Mouse (Mus musculus) midbrain, postnatal 0 days (tissue): ENCODE data around the gene Erbb2. TPM values are rescaled to one million over a fixed set of nuclear protein-coding genes. Genes with fewer than 3 reads are reported as not detected.

ENCODE experiments used
- ATAC-seq: fragments of 200-750 bp; cut with Nextera tagmentation; 2 replicates; pipeline ENCODE4 v1.8.0; 2017; ENCODE audit warnings: moderate number of reproducible peaks, mild to moderate bottlenecking, moderate TSS enrichment, moderate library complexity; ENCODE audit not compliant: low FRiP score
- DNase-seq: peaks from one replicate; pipeline ENCODE4 v3.0.0-alpha.2; 2015; ENCODE audit warnings: low spot score
- H3K27ac ChIP-seq: fragments of 300-500 bp; sonication (generic); 2 replicates; pipeline ENCODE4 v1.5.1; 2014; ENCODE audit warnings: low read depth, mild to moderate bottlenecking, low read length, mixed read lengths
- H3K27me3 ChIP-seq: fragments of 300-500 bp; sonication (generic); 2 replicates; pipeline ENCODE4 v1.6.1; 2014; ENCODE audit warnings: low read length, control low read depth, mixed read lengths; ENCODE audit not compliant: insufficient read depth
- H3K36me3 ChIP-seq: fragments of 300-500 bp; sonication (generic); 2 replicates; pipeline ENCODE4 v1.6.1; 2014; ENCODE audit warnings: low read length, control low read depth, mixed read lengths; ENCODE audit not compliant: insufficient read depth
- H3K4me1 ChIP-seq: fragments of 300-500 bp; sonication (generic); 2 replicates; pipeline ENCODE4 v1.6.1; 2014; ENCODE audit warnings: mild to moderate bottlenecking, control low read depth, antibody characterized with exemption, low read length, mixed read lengths; ENCODE audit not compliant: insufficient read depth
- H3K4me2 ChIP-seq: fragments of 300-500 bp; sonication (generic); 2 replicates; pipeline ENCODE4 v1.6.1; 2014; ENCODE audit warnings: low read depth, mild to moderate bottlenecking, low read length, mixed read lengths; ENCODE audit not compliant: poor library complexity, severe bottlenecking
- H3K4me3 ChIP-seq: fragments of 300-500 bp; sonication (generic); 2 replicates; pipeline ENCODE4 v1.5.1; 2014; ENCODE audit warnings: low read depth, mild to moderate bottlenecking, low read length, moderate library complexity
- H3K9ac ChIP-seq: fragments of 300-500 bp; sonication (generic); replicated peaks from 2 replicates; pipeline ENCODE4 v1.6.1; 2014; ENCODE audit warnings: mild to moderate bottlenecking, low read length, moderate library complexity, mixed read lengths; ENCODE audit not compliant: poor library complexity, severe bottlenecking
- H3K9me3 ChIP-seq: fragments of 300-500 bp; sonication (generic); 2 replicates; pipeline ENCODE4 v1.6.1; 2016; ENCODE audit warnings: low read length, control low read depth
- CTCF ChIP-seq: IDR thresholded peaks from 2 replicates; pipeline ENCODE4 v1.5.1; 2016; ENCODE audit warnings: antibody characterized with exemption, mild to moderate bottlenecking
- WGBS: fragments of 180-500 bp; shearing (Covaris S2); extraction: QIAGEN DNeasy Blood & Tissue Kit; methylation state at CpG from one replicate; pipeline ENCODE4 v1.1.7; 2014; 5-methylcytosine and 5-hydroxymethylcytosine counted together
- polyA plus RNA-seq: library from polyadenylated mRNA; unstranded; fragments of >200 nt; fragmentation: Nextera tagmentation; extraction: Ambion mirVana; gene quantifications from 2 replicates; pipeline ENCODE4 v1.2.1, GENCODE M21; 2015
- total RNA-seq: library from RNA; depleted of rRNA; stranded (reverse); fragments of >200 nt; gene quantifications from 2 replicates; pipeline ENCODE4 v1.2.3, GENCODE M21; 2014

Erbb2 gene
- total and polyA plus RNA-seq, 2 experiments from 2014 or later: 3.9 to 9.4 TPM

GRCm38 (mm10) chr11:98406621-98407020 is 5.6 kb upstream of the Erbb2 start:
- Histone ChIP-seq H3K27me3 (peaks cover 9% of the 10 kb centered on the region), H3K4me3 (no peak overlapping the region), H3K4me2 (no peak overlapping the region), H3K27ac (no peak overlapping the region), H3K4me1 (no peaks in the 10 kb centered on the region), H3K9me3 (no peaks in the 10 kb centered on the region), H3K9ac (no peak overlapping the region), H3K36me3 (no peaks in the 10 kb centered on the region)
- no peak for ATAC-seq
- no peak for DNase-seq
- no peak for TF ChIP-seq CTCF
- 67% methylated on average over 6 of the region's 6 CpGs for WGBS

- peaks cover 6% of the 10 kb centered on the region; the same call in 1 of the 2 replicates for H3K4me1 ChIP-seq
- no peak overlapping the region for H3K4me2 ChIP-seq
- no peak overlapping the region for H3K9ac ChIP-seq
- H3K27me3 ChIP-seq: peaks cover 24% of the 10 kb centered on the region
- DNase-seq (no peak), ATAC-seq (no peak)
- no peak for TF ChIP-seq CTCF
- H3K36me3 ChIP-seq: no peaks in the 10 kb centered on the region
- WGBS: 47% methylated on average over 8 of the region's 8 CpGs
- no peak overlapping the region for H3K4me3 ChIP-seq
- no peak overlapping the region for H3K27ac ChIP-seq
- no peaks in the 10 kb centered on the region for H3K9me3 ChIP-seq
Observed at GRCm38 (mm10) chr11:98408872-98409271, 3.4 kb upstream of the Erbb2 start.

GRCm38 (mm10) chr11:98409341-98409822 is 2.9 kb upstream of the Erbb2 start:
- H3K36me3 ChIP-seq: no peaks in the 10 kb centered on the region
- H3K4me1 ChIP-seq: peaks cover 6% of the 10 kb centered on the region; the same call in 1 of the 2 replicates
- H3K9me3 ChIP-seq: no peaks in the 10 kb centered on the region
- DNase-seq (peak; percentile 38), ATAC-seq (no peak)
- no peak overlapping the region for H3K4me3 ChIP-seq
- 4% methylated on average over 8 of the region's 10 CpGs for WGBS
- no peak overlapping the region for H3K27ac ChIP-seq
- no peak overlapping the region for H3K4me2 ChIP-seq
- no peak for TF ChIP-seq CTCF
- H3K27me3 ChIP-seq: peaks cover 24% of the 10 kb centered on the region
- H3K9ac ChIP-seq: no peak overlapping the region

- Histone ChIP-seq H3K4me3 (peak overlapping the region; percentile 55), H3K4me2 (peak overlapping the region; percentile 97), H3K27ac (peak overlapping the region; percentile 72; the same call in 1 of the 2 replicates), H3K9me3 (no peaks in the 10 kb centered on the region), H3K36me3 (no peaks in the 10 kb centered on the region), H3K27me3 (peaks cover 24% of the 10 kb centered on the region), H3K9ac (peak overlapping the region; percentile 63), H3K4me1 (peaks cover 6% of the 10 kb centered on the region; the same call in 1 of the 2 replicates)
- no peak for TF ChIP-seq CTCF
- DNase-seq: peak; percentile 59
- peak; percentile 58; the same call in 1 of the 2 replicates for ATAC-seq
- WGBS: 0% methylated on average over 39 of the region's 40 CpGs
Observed at GRCm38 (mm10) chr11:98412797-98413301, 579 bp downstream of the Erbb2 start.

GRCm38 (mm10) chr11:98413731-98414130 is 1.5 kb downstream of the Erbb2 start:
- WGBS: 31% methylated on average over 7 of the region's 7 CpGs
- Histone ChIP-seq H3K9me3 (no peaks in the 10 kb centered on the region), H3K36me3 (no peaks in the 10 kb centered on the region), H3K27ac (no peak overlapping the region), H3K27me3 (peaks cover 24% of the 10 kb centered on the region), H3K9ac (no peak overlapping the region), H3K4me1 (peaks cover 6% of the 10 kb centered on the region; the same call in 1 of the 2 replicates), H3K4me2 (peak overlapping the region; percentile 97), H3K4me3 (peak overlapping the region; percentile 55; the same call in 1 of the 2 replicates)
- no peak for TF ChIP-seq CTCF
- no peak for DNase-seq
- no peak for ATAC-seq

GRCm38 (mm10) chr11:98414162-98414561 is 1.9 kb downstream of the Erbb2 start:
- Histone ChIP-seq H3K4me1 (peaks cover 6% of the 10 kb centered on the region; the same call in 1 of the 2 replicates), H3K27ac (no peak overlapping the region), H3K4me2 (no peak overlapping the region; the same call in 1 of the 2 replicates), H3K9ac (no peak overlapping the region), H3K4me3 (no peak overlapping the region), H3K9me3 (no peaks in the 10 kb centered on the region), H3K36me3 (no peaks in the 10 kb centered on the region), H3K27me3 (peaks cover 24% of the 10 kb centered on the region)
- DNase-seq: no peak
- 24% methylated on average over 2 of the region's 2 CpGs for WGBS
- no peak for ATAC-seq
- no peak for TF ChIP-seq CTCF
